Mouse (Mus musculus): ENCODE measurements around the gene Myo16.
A peak's percentile ranks its signal among the peaks of the same experiment; 100 is the strongest.

The Myo16 gene

GRCm38 (mm10) chr8:10472371-10472770 lies 318.7 kb downstream of the Myo16 start:
- no peak for DNase-seq (ENCODE audit: inconsistent ontology term)

DNA sequence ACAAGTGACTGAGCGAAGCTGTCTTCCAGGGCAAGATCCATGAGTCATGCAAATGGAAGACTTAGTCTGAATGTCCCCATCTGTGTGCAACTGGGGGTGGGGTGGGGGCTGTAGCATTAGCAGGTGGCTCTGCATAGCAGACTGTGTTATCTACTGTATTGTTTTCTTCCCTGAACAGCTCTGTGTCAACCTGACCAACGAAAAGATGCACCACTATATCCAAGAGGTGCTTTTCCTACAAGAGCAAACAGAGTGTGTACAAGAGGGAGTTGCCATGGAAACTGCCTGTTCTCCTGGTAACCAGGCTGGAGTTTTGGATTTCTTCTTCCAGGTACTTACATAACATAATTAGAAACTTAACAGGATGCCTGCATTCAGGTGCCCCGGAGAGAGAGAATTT lies 320.7 kb downstream of the Myo16 start:
- DNase-seq (ENCODE audit: inconsistent ontology term), result no peak

DNA sequence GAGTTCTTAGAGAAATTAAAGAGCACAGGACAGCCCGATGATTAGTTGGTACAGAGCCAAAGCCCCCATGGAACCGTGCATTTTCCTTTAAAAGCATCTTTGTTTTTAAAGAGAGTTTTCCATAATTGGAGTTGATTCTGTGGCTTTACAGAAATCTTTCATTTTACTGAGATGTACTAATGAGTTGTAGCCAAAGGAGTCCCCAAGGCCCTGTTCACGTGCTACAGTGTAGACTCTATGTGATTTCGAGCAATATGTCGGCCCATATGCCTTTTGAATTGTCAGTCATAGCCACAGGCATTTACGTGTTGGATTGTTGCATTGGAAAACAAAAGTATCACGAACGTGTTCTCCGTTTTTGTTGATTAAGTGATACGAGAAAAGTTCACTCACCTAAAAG lies 325.3 kb downstream of the Myo16 start:
- no peak for DNase-seq (ENCODE audit: inconsistent ontology term)

GRCm38 (mm10) chr8:10480850-10481249 lies 327.1 kb downstream of the Myo16 start:
- DNase-seq (ENCODE audit: inconsistent ontology term), result no peak

- no peak for DNase-seq (ENCODE audit: inconsistent ontology term)
Observed at GRCm38 (mm10) chr8:10482064-10482463, 328.4 kb downstream of the Myo16 start.

DNA sequence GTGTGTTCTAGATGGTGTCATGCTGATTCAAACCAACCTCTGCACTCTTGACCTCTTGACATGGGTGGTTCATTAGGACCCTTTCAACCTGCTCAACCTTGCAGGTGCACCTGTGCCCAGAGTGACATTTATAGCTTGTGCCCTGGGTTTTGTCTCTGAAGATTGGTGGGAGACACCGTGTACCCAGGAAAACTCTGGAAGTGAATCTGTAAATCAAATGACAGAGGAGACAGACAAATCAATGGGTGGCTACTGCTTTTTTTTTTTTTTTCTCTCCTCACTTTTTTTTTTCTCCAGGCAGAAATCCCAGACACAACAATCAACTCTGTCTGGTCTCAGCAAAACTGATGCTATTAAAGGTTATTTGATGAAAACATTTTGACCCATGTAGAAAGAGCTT lies 329.2 kb downstream of the Myo16 start:
- DNase-seq (ENCODE audit: inconsistent ontology term), result no peak

- no peak for DNase-seq (ENCODE audit: inconsistent ontology term)
Observed at GRCm38 (mm10) chr8:10483841-10484240, 330.1 kb downstream of the Myo16 start.

DNA sequence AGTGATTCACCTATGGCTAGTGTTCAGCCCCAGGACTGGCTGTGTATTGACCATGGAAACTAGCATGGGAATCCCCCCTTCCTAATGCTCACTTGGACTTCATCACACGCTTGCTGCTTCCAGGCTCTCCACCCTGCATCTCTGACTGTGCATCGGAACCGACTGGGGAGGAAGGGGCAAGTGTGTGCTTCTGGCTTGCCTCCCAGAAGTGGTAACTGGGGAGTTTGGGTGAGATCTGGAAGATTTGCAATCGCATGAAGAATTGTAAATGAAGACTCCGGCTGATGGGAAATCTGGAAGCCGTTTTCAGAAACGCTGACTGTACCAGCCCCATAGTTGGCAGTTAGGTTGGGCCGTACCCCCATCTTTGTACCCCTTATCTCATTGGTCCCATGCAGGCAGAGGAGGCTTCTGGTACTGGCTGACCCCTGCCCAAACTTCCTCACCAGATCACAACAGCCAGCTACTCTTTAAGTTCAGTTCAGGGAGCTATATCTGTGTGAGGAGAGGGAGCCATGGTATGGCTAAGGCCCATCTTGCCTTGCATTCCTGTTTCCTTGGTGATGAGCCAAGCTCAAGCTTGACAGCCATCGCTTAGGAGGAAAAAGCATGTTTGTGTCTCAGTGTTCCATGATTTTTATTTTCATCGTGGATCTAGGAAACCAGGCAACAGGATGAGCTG lies 336.2 kb downstream of the Myo16 start:
- no peak for DNase-seq (ENCODE audit: inconsistent ontology term)

DNA sequence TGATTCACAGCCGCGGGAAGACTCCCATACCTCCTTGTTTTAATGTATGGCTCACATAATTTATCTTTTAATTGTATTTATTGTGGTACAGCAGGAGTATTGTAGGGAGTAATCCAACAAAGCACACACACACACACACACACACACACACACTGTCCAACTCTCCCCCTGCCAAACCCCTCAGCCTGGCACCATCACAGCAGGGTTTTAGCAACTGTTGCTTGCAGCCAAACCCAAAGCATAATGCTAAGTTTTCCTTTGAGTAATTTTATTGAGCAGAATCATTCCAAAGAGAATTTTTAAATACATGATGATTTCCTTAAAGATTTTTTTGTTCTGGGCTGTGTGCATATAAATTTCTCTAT lies 336.7 kb downstream of the Myo16 start:
- DNase-seq (ENCODE audit: inconsistent ontology term), result no peak

GRCm38 (mm10) chr8:10490874-10491273 lies 337.2 kb downstream of the Myo16 start:
- no peak for DNase-seq (ENCODE audit: inconsistent ontology term)

DNA sequence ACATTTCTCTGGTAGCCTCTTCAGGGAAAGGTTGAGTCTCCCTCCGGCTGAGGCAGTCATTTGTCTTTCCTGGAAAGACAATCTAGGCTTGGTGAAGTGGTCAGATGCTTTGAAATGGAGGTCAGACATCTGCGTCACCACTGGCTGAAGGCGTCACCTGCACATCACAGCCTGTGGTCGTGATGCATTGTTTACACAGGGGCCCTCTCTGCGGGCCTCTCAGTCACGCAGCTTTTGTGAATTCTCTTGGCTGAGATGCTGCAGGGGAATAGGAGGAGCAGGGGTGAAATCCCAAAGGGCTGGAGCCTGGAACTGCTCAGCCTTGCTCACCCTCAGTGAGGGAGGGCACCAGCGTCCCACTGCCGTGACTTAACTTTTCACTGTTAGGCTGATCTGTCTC lies 346.1 kb downstream of the Myo16 start:
- DNase-seq (ENCODE audit: inconsistent ontology term), result peak; percentile 19

- no peak for DNase-seq (ENCODE audit: inconsistent ontology term)
Observed at GRCm38 (mm10) chr8:10500465-10500864, 346.8 kb downstream of the Myo16 start.

DNA sequence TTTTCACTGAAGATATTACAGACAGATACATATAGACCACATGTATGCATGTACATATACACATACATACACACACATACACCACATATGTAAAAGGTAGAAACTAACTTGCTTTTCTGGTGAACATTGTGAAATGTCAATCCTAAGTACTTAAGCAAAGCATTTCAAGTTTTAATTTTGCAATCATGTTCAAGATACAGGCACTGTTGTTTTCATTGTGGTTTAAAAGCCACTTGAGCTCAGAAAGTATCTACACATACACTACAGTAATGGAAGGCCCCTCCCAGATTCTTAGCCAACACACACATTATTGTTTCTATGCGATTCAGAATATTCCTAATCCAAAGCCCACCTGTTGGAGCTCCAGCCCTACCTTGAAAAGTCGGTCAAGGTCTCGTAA lies 348.0 kb downstream of the Myo16 start:
- DNase-seq (ENCODE audit: inconsistent ontology term), result no peak

- no peak for DNase-seq (ENCODE audit: inconsistent ontology term)
Observed at GRCm38 (mm10) chr8:10512105-10512504, 358.4 kb downstream of the Myo16 start.

DNA sequence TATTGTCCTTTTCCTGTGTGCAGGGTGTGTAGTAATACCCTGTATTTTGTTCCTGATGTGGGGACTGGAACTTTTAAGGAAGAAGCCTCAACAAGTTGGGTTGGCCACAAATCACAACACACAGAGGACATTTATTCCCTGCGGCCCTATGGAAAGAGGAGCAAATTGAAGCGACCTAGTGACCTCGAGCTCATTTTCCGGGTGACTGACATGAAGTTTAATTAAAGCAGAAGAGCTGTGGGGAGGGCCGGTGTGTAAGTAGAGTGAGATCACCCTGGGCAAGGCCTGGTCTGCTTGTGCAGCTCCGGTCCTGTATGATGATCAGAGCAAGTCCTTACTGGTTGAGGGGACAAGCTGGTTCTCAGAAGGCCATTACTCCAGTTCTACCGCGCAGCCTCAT lies 363.7 kb downstream of the Myo16 start:
- no peak for DNase-seq (ENCODE audit: inconsistent ontology term)

DNA sequence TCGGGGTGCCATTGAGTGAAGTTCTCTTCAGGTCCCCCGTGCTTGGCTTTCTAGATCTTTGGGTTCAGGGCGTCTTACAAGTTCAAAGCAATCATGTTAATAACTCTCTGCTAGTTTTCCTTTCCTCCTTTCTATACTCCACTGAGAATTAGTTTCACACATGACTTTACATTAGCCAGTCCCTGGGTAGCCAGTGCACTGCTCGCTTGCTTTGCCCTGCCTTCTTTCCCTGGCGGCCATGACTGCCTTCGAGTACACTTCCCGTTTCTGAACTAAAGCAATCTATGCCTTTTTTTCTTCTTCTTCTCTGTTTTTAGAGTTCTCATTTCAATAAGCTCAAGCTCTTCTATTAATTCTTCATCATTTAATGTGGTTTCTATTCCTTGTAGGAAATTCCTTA lies 365.6 kb downstream of the Myo16 start:
- DNase-seq (ENCODE audit: inconsistent ontology term), result no peak

GRCm38 (mm10) chr8:10521463-10521862 lies 367.8 kb downstream of the Myo16 start:
- no peak for DNase-seq (ENCODE audit: inconsistent ontology term)

DNA sequence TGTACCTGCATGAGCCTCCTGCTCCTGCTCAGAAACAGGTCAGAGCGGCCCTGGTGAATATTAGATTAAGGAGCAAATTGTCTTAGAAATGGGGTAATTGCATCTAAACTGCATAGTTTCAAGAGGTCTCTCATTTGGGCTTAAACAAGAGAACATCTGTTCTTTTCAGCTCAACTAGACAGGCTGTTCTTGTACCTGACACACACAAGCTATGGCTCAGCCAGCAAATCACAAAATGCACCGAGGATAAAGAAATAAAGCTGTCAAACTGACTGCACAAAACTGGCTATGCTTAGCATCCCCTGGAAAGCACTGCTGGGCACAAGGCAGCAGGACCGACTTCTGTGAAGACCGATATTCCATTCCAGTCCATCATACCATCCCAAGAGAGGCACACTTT lies 372.0 kb downstream of the Myo16 start:
- no peak for DNase-seq (ENCODE audit: inconsistent ontology term)

DNA sequence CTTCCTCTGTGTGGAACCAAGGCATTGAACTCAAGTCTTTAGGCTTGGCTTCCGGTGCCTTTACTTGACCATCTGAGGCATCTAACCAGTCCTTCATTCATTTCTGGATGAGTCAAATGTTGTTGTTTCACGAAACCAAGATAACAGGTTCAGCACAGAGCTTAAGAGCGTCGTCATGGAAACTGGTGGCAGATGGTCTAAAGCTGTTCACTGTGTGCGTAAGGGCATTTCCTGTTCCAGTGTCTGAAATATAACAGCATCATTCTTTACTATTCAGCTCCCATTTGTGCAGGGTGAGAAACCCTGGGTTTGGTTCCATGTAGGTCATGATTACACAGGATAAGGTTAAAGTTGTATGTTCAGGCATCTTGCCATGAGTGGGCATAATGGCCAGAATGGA lies 372.9 kb downstream of the Myo16 start:
- no peak for DNase-seq (ENCODE audit: inconsistent ontology term)

- peak; percentile 51 for DNase-seq (ENCODE audit: inconsistent ontology term)
Observed at GRCm38 (mm10) chr8:10534619-10535286, 381.0 kb downstream of the Myo16 start.

- DNase-seq (ENCODE audit: inconsistent ontology term), result no peak
Observed at GRCm38 (mm10) chr8:10538319-10538718, 384.6 kb downstream of the Myo16 start.

GRCm38 (mm10) chr8:10539665-10540064 lies 386.0 kb downstream of the Myo16 start:
- no peak for DNase-seq (ENCODE audit: inconsistent ontology term)

DNA sequence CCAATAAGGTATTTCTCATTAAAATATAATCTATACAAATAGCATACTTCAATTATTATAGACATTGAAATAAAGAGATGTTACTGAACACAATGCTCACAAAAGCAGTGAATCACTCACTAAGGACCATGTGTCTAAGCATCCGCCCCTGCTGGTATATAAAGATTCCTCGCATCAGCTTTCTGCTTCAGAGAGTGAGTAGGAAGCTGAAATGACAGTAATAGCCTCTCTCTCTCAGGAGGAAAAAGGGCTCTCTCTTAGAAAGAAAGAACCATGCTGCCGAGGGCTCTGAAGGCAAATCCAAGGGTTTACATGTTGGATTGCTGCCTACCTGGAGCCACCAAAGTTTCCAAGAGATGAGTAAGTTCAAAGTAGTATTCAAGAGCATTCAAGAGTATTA lies 392.2 kb downstream of the Myo16 start:
- no peak for DNase-seq (ENCODE audit: inconsistent ontology term)

- no peak for DNase-seq (ENCODE audit: inconsistent ontology term)
Observed at GRCm38 (mm10) chr8:10546519-10546918, 392.8 kb downstream of the Myo16 start.
